Mouse (Mus musculus): ENCODE measurements around the gene Kti12.

The Kti12 gene

GRCm38 (mm10) chr4:108873746-108874145 is 26.2 kb downstream of the Kti12 start:
- no peak for DNase-seq

- DNase-seq, result no peak
Observed at GRCm38 (mm10) chr4:108877901-108878300, 30.3 kb downstream of the Kti12 start.

GRCm38 (mm10) chr4:108878963-108879822 is 31.6 kb downstream of the Kti12 start, which contains the start of gene Rab3b:
TSS of gene Rab3b (plus strand) at chr4:108879063.
- DNase-seq, result peak; percentile 64

GRCm38 (mm10) chr4:108883815-108884214 is 36.2 kb downstream of the Kti12 start:
- no peak for DNase-seq

GRCm38 (mm10) chr4:108887456-108887855 is 39.9 kb downstream of the Kti12 start:
- no peak for DNase-seq

GRCm38 (mm10) chr4:108890876-108891275 is 43.3 kb downstream of the Kti12 start:
- no peak for DNase-seq
